Mouse (Mus musculus): ENCODE results near the gene Pfkfb2.
"Not testable (repeated sequence)": the region's sequence is repeated elsewhere in the genome, so short reads cannot be mapped to it uniquely, and the experiment has no call there.

Gene Pfkfb2

GRCm38 (mm10) chr1:130699937-130700633 is 29.0 kb downstream of the Pfkfb2 start:
- DNase-seq (ENCODE audit: low read depth in 1 of 2, low spot score in 2 of 2): no peak

- no peak for DNase-seq (ENCODE audit: low read depth in 1 of 2, low spot score in 2 of 2)
Measured at GRCm38 (mm10) chr1:130698601-130699000, 30.5 kb downstream of the Pfkfb2 start.

GRCm38 (mm10) chr1:130683905-130684304 is 45.1 kb downstream of the Pfkfb2 start:
- DNase-seq (ENCODE audit: low read depth in 1 of 2, low spot score in 2 of 2): no peak

GRCm38 (mm10) chr1:130681656-130682413 is 47.2 kb downstream of the Pfkfb2 start:
- no peak for DNase-seq (ENCODE audit: low read depth in 1 of 2, low spot score in 2 of 2)

- no peak for DNase-seq (ENCODE audit: low read depth in 1 of 2, low spot score in 2 of 2)
Measured at GRCm38 (mm10) chr1:130681075-130681474, 48.0 kb downstream of the Pfkfb2 start.

- DNase-seq (ENCODE audit: low read depth in 1 of 2, low spot score in 2 of 2): no peak
Measured at GRCm38 (mm10) chr1:130678551-130678950, 50.5 kb downstream of the Pfkfb2 start.

- not testable (repeated sequence) for DNase-seq (ENCODE audit: low read depth in 1 of 2, low spot score in 2 of 2)
Measured at GRCm38 (mm10) chr1:130663576-130663975, 65.5 kb downstream of the Pfkfb2 start.

GRCm38 (mm10) chr1:130661454-130661853 is 67.6 kb downstream of the Pfkfb2 start, which contains the start of gene C4bp:
C4bp (minus strand) TSS chr1:130661632.
- no peak for DNase-seq (ENCODE audit: low read depth in 1 of 2, low spot score in 2 of 2)

GRCm38 (mm10) chr1:130659641-130660040 is 69.4 kb downstream of the Pfkfb2 start:
- DNase-seq (ENCODE audit: low read depth in 1 of 2, low spot score in 2 of 2): not testable (repeated sequence)

- no peak for DNase-seq (ENCODE audit: low read depth in 1 of 2, low spot score in 2 of 2)
Measured at GRCm38 (mm10) chr1:130644103-130644502, 85.0 kb downstream of the Pfkfb2 start.

GRCm38 (mm10) chr1:130640967-130641366 is 88.1 kb downstream of the Pfkfb2 start:
- no peak for DNase-seq (ENCODE audit: low read depth in 1 of 2, low spot score in 2 of 2)
